Mouse (Mus musculus): ENCODE data around the gene Asgr2.

GRCm38 (mm10) chr11:70045435-70045834 is 47.0 kb upstream of the Asgr2 start:
- TF ChIP-seq CTCF (IDR thresholded peaks at IDR 0.05; ENCODE audit: low read depth) (no peak), EP300 (optimal IDR thresholded peaks at IDR 0.05) (no peak)

Measured in stomach, postnatal 0 days (tissue).